Mouse (Mus musculus) left cerebral cortex, adult 11 months (tissue): Measurements from ENCODE around the gene Vav1.

Experiments used
- DNase-seq: peaks from one replicate; pipeline ENCODE4 v3.0.0; 2022; ENCODE audit warnings: low spot score

Gene Vav1

DNA sequence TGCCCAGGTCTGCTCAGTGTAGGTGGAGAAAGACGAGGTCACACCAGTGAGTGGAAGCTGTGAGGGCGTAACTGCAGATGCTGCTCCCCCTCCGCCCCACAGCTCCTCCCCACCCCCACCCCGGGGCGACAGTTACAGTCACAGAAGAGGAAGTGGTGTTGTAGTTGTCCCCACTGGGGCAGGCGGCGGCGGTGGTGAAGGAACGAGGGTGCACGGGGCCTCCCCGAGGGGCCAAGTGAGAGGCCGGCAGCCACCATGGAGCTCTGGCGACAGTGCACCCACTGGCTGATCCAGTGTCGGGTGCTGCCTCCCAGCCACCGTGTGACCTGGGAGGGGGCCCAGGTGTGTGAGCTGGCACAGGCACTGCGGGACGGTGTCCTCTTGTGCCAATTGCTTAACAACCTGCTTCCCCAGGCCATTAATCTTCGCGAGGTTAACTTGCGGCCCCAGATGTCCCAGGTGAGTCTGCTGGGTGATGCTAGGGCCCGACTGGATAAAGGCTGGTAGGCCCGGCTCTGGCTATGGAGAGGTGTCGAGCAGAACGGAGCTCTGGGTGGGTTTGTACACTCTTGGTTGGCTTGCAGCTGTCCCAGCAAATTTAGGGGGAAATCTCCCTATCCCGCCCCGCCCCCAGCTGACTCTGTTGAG, at the start of gene Vav1:
Vav1 (plus strand) TSS at position 158 of the 648 bp plus-strand sequence.
- no peak for DNase-seq

DNA sequence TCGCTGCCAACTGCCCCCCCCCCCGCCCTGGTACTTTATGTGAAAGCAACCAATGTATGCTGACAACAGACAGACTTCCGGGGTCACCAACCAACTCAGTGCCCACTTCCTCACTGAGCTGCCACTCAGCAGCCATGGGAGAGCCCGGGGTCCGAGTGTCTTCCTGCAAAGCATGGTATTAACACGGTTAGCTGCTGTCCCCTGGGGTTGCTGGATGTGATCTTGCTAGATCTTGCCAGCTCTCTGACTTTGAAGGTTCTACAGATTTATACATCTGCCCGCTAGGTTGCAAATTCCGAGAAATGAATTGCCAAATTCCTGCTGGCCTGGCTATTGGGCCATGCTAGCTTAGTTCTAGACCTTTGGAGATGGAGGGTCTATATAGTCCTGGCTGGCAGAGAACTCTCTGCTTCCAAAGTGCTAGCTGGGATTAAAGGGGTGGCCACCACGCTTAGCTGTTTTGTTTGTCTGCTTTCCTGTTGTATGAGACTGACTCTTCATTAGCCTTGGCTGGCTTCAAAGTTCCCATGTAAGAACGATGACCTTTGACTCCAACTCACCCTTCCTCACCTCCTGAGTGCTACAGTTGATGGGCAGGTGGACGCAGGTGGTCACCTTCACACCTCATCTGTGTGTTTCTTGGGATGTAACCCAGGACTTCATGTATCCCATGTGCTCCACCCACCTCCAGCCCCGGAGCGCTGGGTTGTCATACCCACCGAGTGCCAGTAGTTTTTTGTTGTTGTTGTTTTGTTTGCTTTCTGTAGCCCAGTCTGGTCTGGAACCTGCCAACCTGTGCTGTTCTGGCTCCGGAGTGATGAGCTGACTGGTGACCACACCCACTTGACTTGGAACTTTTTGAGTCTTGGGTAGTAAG, 48.8 kb upstream of the Vav1 start:
- no peak for DNase-seq

DNA sequence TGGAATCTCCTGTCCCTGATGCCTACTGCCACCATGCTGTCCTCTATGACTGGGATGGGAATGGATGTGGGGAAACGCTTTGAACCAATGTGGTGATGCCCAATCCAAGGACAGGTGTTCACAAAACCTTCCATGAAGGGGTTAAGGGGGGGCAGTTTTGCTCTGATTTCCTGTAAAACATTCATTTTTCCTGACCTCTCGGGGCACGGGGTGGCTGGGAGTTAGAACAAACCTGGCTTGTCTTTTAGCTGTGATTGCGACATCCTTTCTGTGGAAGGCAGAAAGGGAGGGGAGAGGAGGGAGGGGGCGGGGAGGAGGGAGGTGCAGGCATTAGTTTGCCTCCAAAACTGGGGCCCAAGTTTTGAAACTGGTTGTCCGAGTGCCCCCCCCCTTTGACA, 48.2 kb upstream of the Vav1 start:
- no peak for DNase-seq

DNA sequence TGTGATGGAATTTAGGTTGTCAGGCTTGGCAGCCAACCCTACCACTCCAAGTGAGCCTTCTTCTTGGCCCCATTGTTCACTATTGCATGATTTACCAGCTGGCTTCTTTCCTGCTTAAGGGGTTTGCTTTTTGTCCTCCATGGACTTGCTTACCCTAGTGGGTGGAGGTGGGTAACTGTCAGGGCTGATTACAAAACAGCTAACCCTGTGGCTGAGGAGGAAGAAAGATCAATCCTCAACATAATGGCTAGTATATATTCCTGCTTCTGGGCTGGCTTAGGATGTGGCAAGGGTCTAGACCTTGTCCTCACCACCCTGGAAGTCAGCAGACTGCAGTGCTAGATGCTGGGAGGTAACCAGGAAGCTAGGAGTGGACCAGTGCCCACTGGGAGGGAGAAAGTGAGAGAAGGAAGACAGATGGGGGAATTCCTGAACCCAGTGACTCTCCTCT, 47.6 kb upstream of the Vav1 start:
- no peak for DNase-seq

DNA sequence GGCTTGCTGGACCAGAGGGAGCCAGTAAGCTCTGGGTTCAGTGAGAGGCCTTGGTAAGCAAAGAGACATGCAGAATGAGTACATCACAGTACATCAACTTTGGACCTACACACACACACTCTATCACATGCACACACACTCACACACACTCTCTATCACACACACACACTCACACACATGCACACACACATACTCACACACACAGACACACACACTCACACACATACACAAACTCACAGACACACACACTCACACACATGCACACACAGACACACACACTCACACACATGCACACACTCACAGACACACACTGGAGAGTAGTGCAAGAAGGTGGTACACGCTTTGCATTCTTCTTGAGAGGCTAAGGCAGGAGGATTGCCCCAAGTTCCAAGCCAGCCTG, 46.7 kb upstream of the Vav1 start:
- no peak for DNase-seq

DNA sequence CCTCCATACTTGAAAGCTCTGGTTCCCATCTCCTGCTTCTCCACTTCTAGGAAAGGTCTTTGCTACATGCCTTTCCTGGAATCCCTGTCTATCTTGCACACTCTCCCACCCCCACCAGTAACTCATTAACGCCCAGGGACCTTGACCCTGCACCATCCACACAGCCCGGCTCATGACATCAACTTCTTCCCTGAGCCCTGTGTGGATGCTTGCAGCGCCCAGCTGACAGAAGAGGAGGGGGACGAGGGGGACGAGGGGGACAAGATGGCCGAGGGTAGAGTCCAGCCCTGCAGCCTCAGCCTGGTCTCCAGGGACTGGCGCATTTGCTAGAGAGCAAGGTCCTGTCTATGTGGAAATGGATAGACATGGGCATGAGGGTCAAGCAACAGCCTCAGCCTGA, 45.9 kb upstream of the Vav1 start:
- DNase-seq: no peak

DNA sequence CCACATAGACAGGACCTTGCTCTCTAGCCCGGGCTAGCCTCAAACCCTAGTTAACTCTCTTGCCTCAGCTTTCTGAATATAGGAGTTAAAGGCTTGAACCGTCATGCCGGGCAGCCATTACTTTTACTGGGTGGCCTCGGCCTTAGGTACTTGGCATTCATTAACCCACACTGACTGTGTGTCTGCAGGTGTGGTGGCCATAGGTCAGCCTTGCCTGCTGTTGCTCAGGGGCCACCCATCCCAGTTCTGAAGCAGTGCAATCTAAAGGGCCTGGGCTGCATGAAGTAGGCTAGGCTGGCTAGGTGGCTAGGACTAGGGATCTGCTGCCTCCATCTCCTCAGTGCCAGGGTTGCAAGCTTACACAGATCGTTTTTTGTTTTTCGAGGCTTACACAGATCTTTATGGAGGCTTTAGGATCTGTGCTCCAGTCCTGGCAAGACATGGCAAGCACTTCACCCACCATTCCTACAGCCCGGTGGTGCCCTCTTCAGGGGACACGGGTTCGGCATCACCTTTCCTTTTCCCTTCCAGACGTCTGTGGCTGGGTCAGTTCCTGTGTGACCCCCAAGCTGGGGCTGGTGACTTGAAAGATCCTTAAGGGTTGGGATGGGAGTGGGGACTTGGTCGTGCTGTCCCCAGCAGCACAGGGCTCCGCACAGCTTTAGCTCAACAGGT, 44.5 kb upstream of the Vav1 start:
- no peak for DNase-seq

DNA sequence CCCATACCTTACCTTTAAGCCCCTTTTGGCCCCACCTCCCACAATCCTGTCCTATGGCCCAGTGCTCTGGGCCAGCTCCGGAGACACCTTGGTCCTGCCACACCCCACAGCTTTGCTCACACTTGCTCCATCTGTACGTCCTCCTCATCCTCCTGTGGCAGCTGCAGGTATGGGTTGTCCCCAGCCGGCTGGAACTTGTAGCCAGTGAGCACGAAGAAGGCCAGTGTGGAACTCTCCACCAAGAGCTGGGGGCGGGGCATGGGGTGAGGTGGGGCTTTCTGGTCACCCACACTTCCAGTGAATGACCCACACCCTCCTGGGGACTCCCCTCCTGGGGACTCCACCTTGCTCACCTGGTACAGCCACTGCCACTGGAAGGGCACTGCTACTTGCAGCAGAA, 43.1 kb upstream of the Vav1 start:
- DNase-seq: no peak

DNA sequence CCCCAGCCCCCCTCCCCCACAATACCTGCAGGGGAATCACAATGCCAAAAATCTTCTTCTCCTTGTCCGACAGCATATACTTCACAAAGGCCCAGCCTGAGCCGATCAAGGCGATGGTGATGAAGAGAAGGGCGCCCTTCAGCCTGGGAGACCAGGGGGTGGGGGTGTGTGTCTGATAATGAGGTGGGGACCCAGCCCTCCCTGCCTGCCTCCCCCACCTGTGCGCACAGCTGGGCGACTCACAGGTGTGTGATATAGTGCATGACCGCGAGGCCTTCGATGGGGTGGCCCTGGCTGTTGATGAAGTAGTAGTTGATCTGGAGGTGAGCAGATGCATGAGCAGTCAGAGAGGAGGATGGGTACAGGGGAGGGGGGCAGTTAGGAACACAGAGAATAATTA, 41.7 kb upstream of the Vav1 start:
- DNase-seq: no peak

DNA sequence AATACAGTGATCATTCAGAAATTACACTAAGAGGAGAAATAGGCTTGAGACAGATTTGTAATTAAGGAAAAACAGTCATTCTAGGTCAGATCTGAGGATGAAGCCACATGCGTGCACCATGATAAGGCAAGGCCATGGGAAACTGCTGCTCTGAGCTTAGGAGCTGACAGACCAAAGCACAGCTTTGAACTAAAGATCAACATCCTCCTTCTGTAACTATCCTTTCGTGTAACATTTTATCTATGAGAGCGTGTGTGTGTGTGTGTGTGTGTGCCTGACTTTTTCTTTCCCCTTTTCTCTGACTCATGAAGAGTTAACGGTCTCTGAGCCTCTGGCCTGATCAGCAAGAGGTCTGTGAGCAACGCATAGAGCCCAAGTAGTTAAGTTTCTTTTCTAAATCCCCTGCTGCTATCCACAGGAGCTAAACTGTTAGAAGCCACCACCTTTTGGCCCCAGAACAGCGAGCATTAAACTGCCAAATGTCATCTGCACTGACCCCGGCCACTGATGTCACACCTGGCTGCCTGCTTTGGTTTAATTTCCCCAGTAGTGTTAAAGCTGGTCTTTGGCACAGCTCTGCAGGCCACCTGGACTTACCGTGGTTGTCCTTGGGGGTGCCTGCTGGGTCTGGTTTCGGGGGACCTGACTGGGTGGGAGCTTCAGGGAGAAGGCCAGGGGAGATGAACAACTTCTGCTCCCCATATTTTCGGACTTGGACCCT, 35.1 kb upstream of the Vav1 start:
- no peak for DNase-seq

DNA sequence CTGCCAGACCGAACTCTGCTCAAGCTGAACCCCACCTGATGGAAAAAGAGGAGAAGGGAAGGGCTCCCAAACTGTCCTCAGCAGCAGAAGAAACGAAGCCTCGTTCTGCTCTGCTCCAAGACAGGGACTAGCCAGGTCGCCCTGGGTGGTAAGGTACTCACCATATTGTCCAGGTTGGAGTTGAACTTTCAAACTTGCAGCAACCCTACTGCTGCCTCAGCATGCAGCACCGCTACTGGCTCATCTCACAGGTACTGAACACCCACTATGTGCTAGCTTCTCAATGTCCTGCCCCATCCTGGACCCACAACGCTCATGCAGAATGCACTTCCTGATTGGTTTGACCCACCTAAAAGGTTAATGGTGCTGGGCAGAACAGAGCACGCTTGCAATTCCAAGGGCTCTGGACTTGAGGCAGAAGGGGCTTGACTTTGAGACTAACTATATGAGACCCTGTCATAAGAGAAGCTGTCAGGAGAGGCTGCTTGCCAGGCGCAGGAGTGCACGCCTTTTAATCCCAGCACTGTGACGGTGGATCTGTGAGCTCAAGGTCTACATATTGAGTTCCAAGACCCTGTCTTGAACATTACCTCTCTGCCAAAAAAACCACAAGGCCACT, 33.5 kb upstream of the Vav1 start:
- no peak for DNase-seq

DNA sequence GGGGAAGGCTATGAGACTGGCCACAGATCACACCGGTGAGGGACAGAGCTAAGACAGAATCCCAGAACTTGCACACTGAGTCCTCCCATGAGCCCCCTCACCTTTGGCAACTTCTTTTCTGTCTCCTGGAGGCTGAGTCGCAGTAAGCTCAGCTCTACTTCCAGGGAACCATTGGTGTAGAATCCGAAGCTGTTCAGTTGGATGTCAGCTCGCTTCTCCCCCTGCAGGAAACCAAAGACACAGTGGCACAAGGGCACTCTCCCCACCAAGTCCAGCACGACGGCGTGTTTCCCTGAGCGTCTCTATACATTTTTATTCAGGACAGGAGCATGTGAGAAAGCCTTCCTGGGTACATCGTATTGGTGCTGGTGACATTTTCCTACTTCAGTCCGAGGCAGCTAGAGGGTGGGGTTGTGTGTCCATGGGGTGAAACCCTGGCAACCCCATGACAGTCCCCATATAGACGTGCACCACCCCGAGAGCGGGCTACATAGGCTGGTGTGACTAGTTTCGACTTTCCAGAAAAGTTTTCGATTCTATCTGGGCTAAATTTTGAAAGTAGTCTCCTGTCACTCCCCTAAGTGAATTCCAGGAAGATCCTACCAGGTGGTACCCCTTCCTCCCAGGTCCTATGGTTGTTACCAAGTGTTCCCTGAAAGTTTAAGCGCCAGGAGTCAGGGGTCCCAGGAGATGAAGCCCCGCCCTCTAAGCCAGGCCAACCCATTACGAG, 32.1 kb upstream of the Vav1 start:
- no peak for DNase-seq

DNA sequence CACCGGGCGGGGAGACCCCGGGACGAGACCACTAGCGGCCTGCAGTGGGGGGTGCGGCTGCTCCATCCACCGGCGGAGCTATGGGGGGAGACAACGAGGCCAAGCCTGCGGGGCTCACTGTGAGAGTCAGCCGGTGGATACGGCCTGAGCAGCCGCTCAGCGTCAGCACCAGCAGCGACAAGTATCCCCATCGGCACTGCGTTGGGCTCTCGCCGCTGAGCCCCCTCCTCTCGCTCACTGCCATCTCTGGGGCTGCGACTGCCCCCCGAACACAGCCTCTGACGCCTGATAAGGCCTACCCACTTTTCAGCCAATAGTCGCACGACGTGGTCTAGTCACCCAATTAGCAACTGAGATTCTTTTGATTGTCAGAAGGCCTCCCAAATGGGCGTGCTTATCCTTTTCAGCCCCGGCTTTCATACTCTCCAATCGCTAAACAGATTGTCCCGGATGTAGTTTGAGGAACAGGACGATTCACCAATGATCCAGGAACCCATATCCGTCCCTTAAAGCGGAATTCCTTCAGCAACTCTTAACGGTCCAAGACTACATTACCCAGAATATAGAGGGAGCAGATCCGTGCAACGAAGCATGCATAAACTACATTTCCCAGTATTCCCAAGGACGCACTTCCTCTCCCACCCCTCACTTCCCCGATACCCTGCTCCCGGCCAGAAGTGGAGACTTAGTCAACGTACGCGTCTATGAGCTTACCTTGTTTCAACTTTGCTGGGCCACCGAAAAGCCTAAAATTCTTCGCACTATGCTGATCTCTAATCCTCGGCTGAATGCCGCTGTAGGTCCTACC, 31.3 kb upstream of the Vav1 start:
- DNase-seq: peak; percentile 99

DNA sequence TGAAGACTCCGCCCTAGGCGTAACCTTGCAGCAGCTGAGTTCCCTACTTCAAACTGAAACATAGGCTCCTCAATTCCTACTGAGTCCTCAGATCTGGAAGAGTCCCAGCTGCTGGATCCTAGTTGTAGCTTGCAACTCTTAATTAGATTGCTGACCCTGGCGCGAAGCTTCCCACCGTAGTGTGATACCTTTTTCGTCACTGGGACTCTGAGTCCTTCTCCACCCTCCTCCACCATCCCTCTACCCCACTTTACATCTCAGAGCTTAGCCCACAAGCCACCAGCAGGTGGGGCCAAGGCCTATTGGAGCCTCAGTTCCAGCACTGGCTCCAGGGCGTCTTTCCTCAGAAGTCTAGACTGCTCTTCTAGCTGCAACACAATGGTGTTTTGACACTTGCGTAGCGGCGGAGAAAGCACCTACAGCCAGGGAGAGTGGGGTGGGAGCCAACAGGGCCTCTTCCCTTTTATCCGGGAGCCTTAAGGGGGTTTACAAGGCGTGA, 30.6 kb upstream of the Vav1 start, which contains the start of gene Gpr108:
Gpr108 (minus strand) TSS at position 246 of the 499 bp plus-strand sequence.
- peak; percentile 79 for DNase-seq

DNA sequence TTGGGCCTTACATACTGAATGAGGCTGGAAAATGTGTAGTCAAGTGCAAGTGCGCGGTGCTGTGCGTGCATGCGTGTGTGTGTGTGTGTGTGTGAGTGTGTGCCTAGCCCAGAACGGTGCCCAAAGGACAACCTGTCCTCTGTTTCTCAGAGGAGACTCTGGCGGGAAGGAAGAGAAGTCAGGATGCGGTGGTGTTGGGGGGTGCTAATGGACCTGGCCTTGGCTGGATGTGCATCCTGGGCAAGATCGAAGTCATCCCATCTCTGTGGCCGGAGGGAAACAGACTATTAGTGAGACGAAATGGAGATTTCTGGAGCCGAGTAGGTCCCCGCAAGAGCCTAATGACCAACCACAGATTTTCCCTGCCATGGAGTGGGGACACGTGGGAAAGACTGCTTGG, 30.1 kb upstream of the Vav1 start:
- no peak for DNase-seq

DNA sequence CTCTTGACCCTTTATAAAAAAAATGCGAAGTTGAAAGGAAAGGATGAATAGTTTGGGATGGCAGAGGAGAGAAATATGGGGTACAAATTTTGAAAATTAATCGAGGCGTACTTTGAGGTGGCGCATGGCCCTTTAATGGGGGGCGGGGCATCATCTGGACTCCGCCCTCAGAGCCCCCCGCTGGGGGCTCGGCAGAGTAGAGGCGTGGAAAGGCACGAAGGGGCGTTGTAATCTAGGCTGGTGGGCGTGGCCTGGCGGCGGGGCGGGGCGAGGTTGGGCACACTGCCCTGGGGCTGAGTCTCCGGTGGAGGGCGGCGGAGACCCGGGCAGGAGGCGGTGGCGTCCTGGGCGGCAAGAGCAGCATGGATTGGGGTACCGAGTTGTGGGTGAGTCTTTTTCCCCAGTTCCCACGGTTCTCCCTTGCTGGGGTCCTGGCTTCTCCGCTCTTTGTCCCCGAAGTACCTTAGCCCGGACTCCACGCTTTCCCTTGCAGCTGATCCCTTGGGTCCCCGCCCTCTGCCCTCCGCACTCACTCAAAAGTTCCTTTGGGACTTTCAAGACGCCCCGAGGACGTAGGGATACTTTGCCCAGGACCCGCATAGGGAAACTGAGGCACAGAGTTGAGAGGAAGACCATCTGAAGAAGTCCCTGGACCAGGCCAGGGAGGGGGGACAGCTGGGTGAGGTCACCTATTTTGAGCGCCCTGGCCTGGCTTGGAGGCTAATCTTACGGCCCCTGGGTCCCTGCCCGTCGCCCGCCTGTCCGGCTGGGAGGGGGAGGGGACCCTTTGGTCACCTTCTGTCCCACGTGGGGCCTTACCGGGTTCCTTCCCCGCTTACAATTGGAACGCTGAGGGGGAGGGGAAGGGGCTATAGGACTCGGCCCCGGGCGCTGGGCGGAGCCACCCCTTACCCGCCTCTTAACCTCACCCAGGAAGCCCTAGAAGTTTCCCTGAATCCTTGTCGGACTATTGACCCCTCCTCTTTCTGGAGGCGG, 29.4 kb upstream of the Vav1 start, which contains the start of gene Trip10:
Trip10 (plus strand) TSS at position 270 of the 996 bp plus-strand sequence.
- peak; percentile 79 for DNase-seq

DNA sequence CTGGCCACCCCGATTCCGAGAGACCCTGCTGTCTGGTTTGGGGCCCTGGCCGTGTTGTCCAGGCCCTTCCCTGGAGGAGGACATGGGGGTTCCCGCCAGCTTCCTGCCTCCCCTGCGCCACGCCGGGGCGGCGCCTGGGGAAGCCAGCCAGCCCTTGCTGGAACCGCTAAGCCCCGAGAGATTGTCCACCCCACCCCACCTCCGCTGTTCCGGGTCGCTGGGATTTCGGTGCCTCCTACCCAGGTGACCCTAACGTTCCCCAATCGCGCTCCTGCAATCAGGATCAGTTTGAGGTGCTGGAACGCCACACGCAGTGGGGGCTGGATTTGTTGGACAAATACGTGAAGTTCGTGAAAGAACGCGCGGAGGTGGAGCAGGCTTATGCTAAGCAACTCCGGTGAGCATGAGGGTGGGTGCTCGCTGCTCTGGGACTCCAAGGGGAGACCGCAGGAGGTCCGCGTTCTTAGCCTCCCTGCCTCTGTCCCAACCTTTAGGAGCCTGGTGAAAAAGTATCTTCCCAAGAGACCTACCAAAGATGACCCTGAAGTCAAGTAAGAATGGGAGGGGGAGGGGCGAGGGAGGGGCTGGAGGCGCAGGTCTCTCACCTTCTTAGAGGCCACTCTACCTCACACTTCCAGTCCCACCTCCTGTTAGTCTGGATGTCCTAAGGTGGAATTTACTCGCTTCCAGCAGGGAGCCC, 28.3 kb upstream of the Vav1 start:
- no peak for DNase-seq

DNA sequence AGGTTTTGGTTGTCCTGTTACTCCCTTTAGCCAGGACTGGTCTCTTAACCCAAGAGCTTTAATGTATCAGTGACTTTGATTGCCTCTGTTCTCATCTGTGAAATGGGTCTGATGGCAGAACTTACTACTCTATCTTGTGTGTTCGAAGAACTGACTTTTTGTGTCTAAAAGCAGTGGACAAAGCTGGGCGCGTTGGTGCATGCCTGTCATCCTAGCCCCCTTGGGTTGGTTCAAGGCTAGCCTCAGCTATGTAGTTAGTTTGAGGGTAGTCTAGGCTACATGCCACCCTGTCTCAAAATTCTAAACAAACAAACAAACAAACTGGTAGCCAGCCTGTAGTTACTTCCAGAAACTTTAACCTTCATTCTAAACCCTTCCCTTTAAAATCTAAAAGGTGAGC, 27.5 kb upstream of the Vav1 start:
- DNase-seq: no peak
